Mouse (Mus musculus) lung, postnatal 0 days (tissue): ENCODE measurements around the gene Pla2g6. TPM values are rescaled to one million over a fixed set of nuclear protein-coding genes. Genes with fewer than 3 reads are reported as not detected.
A peak's percentile ranks its signal among the peaks of the same experiment; 100 is the strongest.

Experiments used
- ATAC-seq: fragments of 200-750 bp; cut with Nextera tagmentation; 2 replicates; pipeline ENCODE4 v1.8.0; 2017; ENCODE audit warnings: moderate library complexity
- DNase-seq: peaks from one replicate; pipeline ENCODE4 v3.0.0-alpha.2; 2016; ENCODE audit warnings: low spot score
- H3K27ac ChIP-seq: fragments of 300-500 bp; sonication (generic); 2 replicates; pipeline ENCODE4 v1.5.1; 2014; ENCODE audit warnings: antibody characterized with exemption, mild to moderate bottlenecking, low read length, mixed read lengths
- H3K27me3 ChIP-seq: fragments of 300-500 bp; sonication (generic); replicated peaks from 2 replicates; pipeline ENCODE4 v1.6.1; 2014; ENCODE audit warnings: low read length, mixed read lengths; ENCODE audit not compliant: insufficient read depth
- H3K36me3 ChIP-seq: fragments of 300-500 bp; sonication (generic); 2 replicates; pipeline ENCODE4 v1.6.1; 2014; ENCODE audit warnings: low read length, mixed read lengths; ENCODE audit not compliant: insufficient read depth
- H3K4me1 ChIP-seq: fragments of 300-500 bp; sonication (generic); 2 replicates; pipeline ENCODE4 v1.6.1; 2014; ENCODE audit warnings: antibody characterized with exemption, low read depth, low read length, mixed read lengths; ENCODE audit not compliant: insufficient read depth
- H3K4me2 ChIP-seq: fragments of 300-500 bp; sonication (generic); replicated peaks from 2 replicates; pipeline ENCODE4 v1.6.1; 2014; ENCODE audit warnings: low read depth, mild to moderate bottlenecking, low read length, moderate library complexity, mixed read lengths
- H3K4me3 ChIP-seq: fragments of 300-500 bp; sonication (generic); 2 replicates; pipeline ENCODE4 v1.5.1; 2014; ENCODE audit warnings: low read depth, low read length
- H3K9ac ChIP-seq: fragments of 300-500 bp; sonication (generic); replicated peaks from 2 replicates; pipeline ENCODE4 v1.6.1; 2014; ENCODE audit warnings: low read depth, mild to moderate bottlenecking
- H3K9me3 ChIP-seq: fragments of 300-500 bp; sonication (generic); 2 replicates; pipeline ENCODE4 v1.6.1; 2016; ENCODE audit warnings: low read length, mixed read lengths
- CTCF ChIP-seq: IDR thresholded peaks from 2 replicates; pipeline ENCODE4 v1.5.1; 2016; ENCODE audit warnings: antibody characterized with exemption, mild to moderate bottlenecking
- EP300 ChIP-seq: IDR thresholded peaks from 2 replicates; pipeline ENCODE4 v1.6.1; 2016; ENCODE audit warnings: antibody characterized with exemption, mild to moderate bottlenecking, control low read depth
- WGBS: fragments of 180-500 bp; shearing (Covaris S2); extraction: QIAGEN DNeasy Blood & Tissue Kit; methylation state at CpG from one replicate; pipeline ENCODE4 v1.1.7; 2014; 5-methylcytosine and 5-hydroxymethylcytosine counted together
- polyA plus RNA-seq: library from polyadenylated mRNA; unstranded; fragments of >200 nt; fragmentation: Nextera tagmentation; extraction: Ambion mirVana; gene quantifications from 2 replicates; pipeline ENCODE4 v1.2.1, GENCODE M21; 2015

The Pla2g6 gene
- polyA plus RNA-seq, 1 experiment from 2014 or later, result 11.8 TPM

DNA sequence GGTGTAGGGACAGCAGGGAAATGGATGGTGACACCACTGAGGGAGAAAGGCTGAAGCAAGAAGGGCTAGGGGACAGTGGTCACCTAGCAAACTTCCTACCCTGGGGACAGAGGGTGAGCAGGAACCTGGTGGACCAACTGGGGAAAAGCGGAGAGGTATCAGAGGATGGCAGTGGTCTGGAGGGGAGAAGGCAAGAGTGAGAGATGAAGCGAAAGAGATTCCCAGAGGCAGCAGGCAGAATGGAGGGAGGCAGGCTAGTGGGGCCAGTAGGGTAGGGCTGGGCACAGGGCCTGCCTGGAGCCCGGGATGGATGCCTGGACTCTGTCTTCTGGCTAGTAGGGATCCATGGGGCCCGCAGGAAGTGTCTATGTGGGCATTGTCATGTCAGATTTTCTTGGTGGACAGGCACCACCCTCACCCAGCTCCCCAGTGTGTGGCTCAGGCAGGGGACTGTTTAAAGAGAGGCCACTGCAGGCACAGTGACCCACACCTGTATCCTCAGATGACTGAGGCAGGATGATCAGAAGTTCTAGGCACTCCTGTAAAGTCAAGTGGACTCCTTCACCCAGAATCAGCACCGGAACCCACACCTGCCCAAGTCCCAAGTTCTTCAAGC lies 25.6 kb upstream of the Pla2g6 start:
- ATAC-seq, result no peak
- no peak for DNase-seq
- no peaks in the 10 kb centered on the region for H3K9me3 ChIP-seq
- no peaks in the 10 kb centered on the region for H3K27me3 ChIP-seq
- no peak for TF ChIP-seq CTCF
- no peak for TF ChIP-seq EP300
- no peak overlapping the region for H3K4me3 ChIP-seq
- H3K4me2 ChIP-seq, result no peak overlapping the region
- 79% methylated on average over 5 of the region's 5 CpGs for WGBS
- no peaks in the 10 kb centered on the region for H3K36me3 ChIP-seq
- peaks cover 49% of the 10 kb centered on the region for H3K4me1 ChIP-seq
- no peak overlapping the region for H3K27ac ChIP-seq
- no peak overlapping the region for H3K9ac ChIP-seq

DNA sequence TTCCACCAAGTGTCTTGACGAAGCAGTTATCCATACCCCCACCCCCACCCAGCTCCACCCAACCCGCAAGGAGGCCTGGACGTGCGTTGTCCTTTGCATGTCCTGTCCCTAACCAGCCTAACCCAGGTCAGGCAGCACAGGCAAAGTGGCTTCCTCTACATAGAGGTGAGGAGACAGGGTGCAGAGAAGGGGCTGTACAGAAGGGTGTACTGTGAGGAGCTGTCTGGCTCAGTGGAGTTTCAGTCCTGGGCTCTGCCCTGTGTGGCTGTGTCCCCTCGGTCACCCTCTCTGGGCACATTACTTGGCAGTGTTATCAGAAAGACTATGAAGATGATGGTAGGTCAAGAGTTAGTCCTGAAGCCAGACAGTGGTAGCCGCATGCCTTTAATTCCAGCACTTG lies 24.3 kb upstream of the Pla2g6 start:
- ATAC-seq (no peak), DNase-seq (no peak)
- no peaks in the 10 kb centered on the region for H3K36me3 ChIP-seq
- no peaks in the 10 kb centered on the region for H3K27me3 ChIP-seq
- H3K4me1 ChIP-seq, result peaks cover 42% of the 10 kb centered on the region
- TF ChIP-seq CTCF (no peak), EP300 (no peak)
- no peak overlapping the region for H3K9ac ChIP-seq
- H3K9me3 ChIP-seq, result no peaks in the 10 kb centered on the region
- 74% methylated on average over 6 of the region's 6 CpGs for WGBS
- no peak overlapping the region for H3K4me3 ChIP-seq
- H3K4me2 ChIP-seq, result peak overlapping the region; percentile 48; the same call in 1 of the 2 replicates
- no peak overlapping the region for H3K27ac ChIP-seq

DNA sequence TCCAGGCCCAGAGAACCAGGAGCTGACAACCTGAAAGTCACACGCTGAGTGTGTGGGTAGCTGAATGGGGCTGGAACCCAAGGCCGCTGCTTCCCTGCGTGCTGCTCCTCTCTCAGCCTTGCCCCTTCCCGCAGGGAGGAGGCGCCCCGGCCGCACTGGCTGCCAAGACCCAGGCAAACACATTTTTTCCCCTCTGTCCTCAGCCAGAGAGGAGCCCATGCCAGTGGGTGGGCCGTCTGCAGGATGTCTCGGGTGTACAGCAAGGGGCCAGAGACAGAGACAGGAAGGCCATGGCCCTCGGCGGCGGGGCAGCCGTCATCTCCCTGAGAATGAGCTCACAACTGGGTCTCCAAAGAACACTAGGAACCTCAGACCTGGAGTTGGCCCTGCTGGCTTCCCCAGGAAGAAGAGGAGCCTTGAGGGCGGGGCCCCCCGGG lies 23.2 kb upstream of the Pla2g6 start:
- Histone ChIP-seq H3K4me2 (peak overlapping the region; percentile 48), H3K9me3 (no peaks in the 10 kb centered on the region), H3K9ac (peak overlapping the region; percentile 19; the same call in 1 of the 2 replicates), H3K27me3 (no peaks in the 10 kb centered on the region), H3K27ac (peak overlapping the region; percentile 85), H3K4me1 (peaks cover 35% of the 10 kb centered on the region; the same call in 1 of the 2 replicates), H3K4me3 (peak overlapping the region; percentile 15), H3K36me3 (no peaks in the 10 kb centered on the region)
- peak; percentile 89 for DNase-seq
- TF ChIP-seq EP300 (peak; percentile 90), CTCF (peak; percentile 57)
- 7% methylated on average over 15 of the region's 15 CpGs for WGBS
- peak; percentile 42 for ATAC-seq

DNA sequence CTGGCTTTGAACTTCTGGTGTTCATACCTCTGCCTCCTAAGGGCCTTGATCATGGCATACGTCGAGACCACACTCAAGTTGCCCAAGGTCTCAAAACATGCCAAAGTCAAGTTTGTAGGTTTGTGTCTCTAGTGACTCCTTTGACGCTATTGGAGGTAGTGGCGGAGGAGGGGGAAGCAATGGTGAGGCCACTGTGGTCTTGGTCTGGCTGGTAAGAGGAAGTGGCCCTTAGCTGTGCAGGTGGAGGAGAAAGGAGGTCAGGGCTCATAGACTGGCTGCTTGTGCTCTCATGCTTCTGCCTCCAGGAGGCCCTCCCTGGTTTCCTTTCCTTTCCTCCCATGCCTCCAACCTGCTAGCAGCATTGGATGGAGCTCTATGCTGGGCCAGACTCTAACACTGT lies 22.7 kb upstream of the Pla2g6 start:
- H3K9ac ChIP-seq, result peak overlapping the region; percentile 19; the same call in 1 of the 2 replicates
- H3K27ac ChIP-seq, result peak overlapping the region; percentile 85
- H3K9me3 ChIP-seq, result no peaks in the 10 kb centered on the region
- no peaks in the 10 kb centered on the region for H3K36me3 ChIP-seq
- no peak for ATAC-seq
- WGBS, result 84% methylated on average over 4 of the region's 4 CpGs
- H3K4me3 ChIP-seq, result peak overlapping the region; percentile 15
- no peaks in the 10 kb centered on the region for H3K27me3 ChIP-seq
- DNase-seq, result peak; percentile 42
- peaks cover 35% of the 10 kb centered on the region; the same call in 1 of the 2 replicates for H3K4me1 ChIP-seq
- TF ChIP-seq EP300, result no peak
- TF ChIP-seq CTCF, result no peak
- H3K4me2 ChIP-seq, result peak overlapping the region; percentile 48

DNA sequence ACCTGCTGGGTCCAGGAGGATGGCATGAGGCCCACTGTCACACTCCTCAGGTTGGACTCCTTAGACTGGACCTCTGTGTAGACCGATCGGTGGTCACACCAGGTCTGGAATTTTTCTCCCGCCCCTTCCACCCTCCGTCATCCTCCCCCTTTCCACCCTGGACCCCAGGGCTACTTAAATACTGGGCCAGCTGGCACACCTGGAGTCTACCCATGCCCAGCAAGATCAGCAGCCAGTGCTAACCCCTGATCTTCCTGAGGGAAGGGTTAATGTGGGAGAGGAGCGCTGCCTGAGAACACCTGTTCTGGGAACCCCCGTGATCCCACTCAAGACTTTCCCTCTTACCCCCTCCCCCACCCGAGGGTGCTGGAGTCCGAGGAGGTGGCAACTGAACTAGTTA lies 20.5 kb upstream of the Pla2g6 start:
- Histone ChIP-seq H3K36me3 (no peaks in the 10 kb centered on the region), H3K4me3 (peak overlapping the region; percentile 78), H3K4me2 (peak overlapping the region; percentile 91), H3K4me1 (peaks cover 35% of the 10 kb centered on the region; the same call in 1 of the 2 replicates), H3K27ac (peak overlapping the region; percentile 100), H3K9ac (peak overlapping the region; percentile 92), H3K27me3 (no peaks in the 10 kb centered on the region), H3K9me3 (no peaks in the 10 kb centered on the region)
- ATAC-seq (no peak), DNase-seq (peak; percentile 47)
- TF ChIP-seq EP300 (no peak), CTCF (no peak)
- 37% methylated on average over 8 of the region's 8 CpGs for WGBS

DNA sequence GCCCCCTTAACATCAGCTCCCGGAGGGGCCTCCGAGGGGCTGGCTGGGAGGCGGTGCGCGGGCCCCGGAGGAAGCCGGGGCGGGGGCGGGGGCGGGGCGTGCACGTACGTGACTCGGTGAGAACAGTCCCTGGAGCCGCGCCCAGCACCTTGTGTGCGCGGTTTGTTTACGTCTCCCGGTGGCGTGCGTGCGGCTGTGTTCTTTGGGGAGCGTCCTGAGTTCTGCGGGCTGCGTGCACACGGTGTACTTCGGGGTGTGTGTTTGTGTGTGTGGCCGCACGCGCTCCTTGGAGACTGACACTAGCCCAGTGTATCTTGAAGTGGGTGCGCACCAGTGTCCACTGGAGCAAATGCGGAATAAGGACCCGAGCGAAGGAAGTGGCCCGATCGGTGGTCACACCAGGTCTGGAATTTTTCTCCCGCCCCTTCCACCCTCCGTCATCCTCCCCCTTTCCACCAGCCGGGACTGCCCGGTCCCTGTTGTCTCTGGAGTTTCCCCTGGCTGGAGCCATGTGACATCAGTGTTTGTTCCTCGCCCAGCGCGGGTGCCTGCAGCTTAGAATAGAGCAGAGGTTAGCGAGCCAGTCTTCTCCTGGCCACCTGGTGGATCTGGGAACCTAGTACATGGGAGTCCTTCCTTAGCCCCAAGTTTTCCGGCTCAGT lies 19.8 kb upstream of the Pla2g6 start:
- H3K9ac ChIP-seq, result peak overlapping the region; percentile 92
- peak; percentile 95 for DNase-seq

More for the DNA sequence above, 19.8 kb upstream of the Pla2g6 start:
- Histone ChIP-seq H3K27ac (peak overlapping the region; percentile 100), H3K4me2 (peak overlapping the region; percentile 91), H3K4me1 (peaks cover 35% of the 10 kb centered on the region; the same call in 1 of the 2 replicates), H3K4me3 (peak overlapping the region; percentile 78), H3K27me3 (no peaks in the 10 kb centered on the region), H3K36me3 (no peaks in the 10 kb centered on the region), H3K9me3 (no peaks in the 10 kb centered on the region)
- 4% methylated on average over 38 of the region's 46 CpGs for WGBS
- ATAC-seq, result peak; percentile 79
- peak; percentile 58 for TF ChIP-seq CTCF
- TF ChIP-seq EP300, result peak; percentile 68
